Mouse (Mus musculus): ENCODE data around the gene Ucn.
A peak's percentile ranks its signal among the peaks of the same experiment; 100 is the strongest.

Ucn gene

DNA sequence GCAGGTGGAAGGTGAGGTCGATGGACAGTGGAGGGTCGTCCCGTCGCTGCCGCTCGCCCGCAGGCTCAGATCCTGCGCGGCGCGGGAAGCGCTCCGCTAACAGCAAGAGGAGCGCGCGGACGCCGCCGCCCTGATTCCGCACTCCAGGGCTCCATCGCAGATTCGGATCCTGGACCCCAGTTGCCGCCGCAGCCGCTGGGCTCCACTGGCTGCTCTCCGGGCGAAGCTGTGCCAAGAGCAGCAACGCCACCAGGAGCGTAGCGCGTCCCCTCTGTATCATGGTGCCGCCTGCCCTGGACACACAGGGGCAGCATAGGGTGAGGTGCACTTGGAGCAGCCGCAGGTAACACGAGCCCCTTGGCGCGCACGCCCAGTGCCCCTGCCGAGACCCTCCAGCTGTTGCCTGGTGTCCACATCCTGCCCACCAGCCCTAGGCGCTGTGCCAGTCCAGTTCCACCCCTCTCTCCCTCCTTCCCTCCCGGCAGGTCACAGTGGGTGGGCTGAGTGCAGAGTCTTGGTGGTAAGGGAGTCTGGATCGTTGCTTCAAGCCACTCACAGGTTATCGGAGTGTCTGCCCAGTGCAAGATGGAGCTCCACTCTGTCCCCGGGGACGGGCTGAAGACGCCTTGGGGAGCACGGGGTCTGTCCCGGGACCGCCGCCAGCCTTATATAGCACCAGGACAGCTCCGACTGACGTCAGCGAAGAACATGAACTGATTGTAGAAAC, at the start of gene Ucn:
TSS of gene Ucn (minus strand) at position 589 of the 727 bp plus-strand sequence.
- peak in 1 of 2 experiments; percentile 43 for DNase-seq (ENCODE audit: inconsistent age in 2 of 2, low spot score in 1 of 2)

DNA sequence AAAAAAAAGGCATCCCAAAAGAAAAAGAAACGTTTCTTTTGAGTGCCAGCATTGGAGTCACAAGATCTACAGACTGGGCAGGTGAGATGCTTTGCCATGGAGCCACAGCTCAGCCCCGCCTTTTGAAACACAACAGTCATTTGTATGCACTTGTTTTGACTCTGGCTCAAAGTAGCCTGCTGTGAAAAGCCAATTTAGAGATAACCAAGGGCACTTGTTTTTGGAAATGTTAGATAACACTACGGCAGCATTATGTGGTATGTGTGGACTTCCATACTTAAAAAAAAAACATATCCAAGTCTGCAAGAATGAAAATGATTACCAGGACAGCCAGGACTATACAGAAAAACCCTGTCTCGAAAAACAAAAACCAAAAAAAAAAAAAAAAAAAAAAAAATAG, 45.0 kb upstream of the Ucn start:
- DNase-seq (ENCODE audit: inconsistent age in 2 of 2, low spot score in 1 of 2) = no peak

DNA sequence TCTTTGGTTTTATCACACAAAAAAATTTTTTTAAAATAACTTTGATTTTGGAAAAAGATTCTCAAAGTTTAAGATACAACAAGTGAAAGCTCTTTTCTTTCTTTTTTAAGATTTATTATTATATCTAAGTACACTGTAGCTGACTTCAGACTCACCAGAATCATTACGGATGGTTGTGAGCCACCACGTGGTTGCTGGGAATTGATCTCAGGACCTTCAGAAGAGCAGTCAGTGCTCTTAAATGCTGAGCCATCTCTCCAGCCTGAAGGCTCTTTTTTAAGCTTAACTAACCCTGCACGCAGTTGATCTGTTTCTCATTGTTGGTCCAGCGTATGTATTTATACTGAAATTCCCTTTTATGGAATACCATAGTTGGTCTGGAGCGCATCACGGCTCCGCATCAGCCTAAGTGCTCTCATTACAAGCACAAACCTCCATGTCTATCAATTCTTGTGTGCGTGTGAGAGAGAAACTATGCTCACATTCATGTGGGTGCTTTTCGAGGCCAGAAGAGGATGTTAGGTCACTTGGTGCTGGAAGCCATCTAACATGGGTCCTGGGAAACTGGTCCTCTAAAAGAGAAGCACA, 42.6 kb upstream of the Ucn start:
- DNase-seq (ENCODE audit: inconsistent age in 2 of 2, low spot score in 1 of 2) = no peak

DNA sequence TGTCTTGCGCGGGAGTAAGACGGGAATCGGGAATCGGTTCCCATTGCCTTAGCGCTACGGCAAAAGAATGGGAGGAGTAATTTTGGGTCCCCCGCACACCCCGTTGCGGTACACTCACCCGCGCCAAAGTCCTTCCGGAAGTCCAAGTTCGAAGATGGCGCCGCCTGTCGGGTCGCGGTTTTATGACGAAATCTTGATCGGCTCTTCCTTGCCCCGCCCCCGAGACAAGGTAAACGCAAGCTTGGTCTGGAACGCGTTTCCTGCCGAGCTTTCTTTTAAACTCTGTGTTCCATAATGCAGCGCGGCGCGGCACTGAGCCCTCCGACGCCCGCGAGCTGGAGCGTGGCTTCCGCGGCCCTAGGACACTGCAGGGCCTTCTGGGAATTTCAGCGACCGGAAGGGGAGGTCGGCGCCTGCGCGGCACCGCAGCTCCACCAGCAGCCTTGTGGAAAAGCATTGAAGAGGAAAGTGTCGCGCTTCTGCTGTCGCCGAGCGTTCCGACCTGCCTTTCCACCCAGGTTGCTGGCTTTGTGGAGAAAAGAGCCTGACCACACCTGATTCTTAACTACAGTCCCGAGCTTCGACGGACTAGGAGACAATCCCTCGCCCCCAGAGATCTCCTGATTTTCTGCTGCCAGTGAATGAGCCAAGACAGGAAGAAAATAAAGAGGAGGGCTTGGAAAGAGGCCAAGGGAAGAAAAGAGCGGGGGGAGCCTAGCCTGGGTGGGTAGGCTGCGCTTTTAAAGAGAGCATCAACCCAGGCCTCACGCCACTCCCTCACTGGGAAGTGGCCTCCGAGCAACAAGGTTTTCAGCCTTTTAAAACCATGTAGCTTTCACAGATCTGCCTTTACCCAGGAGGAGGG, 41.4 kb upstream of the Ucn start, which contains the start of the genes Gm29609 and Gtf3c2:
TSS of gene Gm29609 (minus strand) at position 146 of the 865 bp plus-strand sequence.
TSS of gene Gtf3c2 (minus strand) at position 379 of the 865 bp plus-strand sequence.
- peak; percentile 96 to 98 for DNase-seq (ENCODE audit: inconsistent age in 2 of 2, low spot score in 1 of 2)

DNA sequence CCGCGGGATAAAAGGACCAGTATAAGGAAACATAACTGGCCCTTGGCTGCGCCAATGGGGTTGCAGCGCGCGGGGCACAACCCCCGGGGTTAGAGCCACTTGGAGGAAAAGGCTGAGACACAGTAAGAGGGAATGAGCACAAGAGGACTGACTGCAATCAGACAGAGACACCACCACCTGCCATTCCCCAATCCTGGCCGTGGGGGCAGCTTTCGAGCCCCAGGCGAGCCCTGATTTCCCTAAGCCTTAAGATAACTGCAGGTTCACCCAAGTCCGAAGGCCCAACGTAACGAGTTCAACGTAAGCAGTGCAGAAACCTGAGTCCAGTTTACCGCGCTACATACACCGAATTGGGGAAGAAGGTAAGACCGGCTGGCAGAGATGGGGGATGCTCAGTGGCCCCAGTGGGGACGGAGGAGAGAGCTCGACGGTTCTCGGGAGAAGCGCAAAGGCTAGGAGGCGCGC, 40.7 kb upstream of the Ucn start:
- no peak for DNase-seq (ENCODE audit: inconsistent age in 2 of 2, low spot score in 1 of 2)

DNA sequence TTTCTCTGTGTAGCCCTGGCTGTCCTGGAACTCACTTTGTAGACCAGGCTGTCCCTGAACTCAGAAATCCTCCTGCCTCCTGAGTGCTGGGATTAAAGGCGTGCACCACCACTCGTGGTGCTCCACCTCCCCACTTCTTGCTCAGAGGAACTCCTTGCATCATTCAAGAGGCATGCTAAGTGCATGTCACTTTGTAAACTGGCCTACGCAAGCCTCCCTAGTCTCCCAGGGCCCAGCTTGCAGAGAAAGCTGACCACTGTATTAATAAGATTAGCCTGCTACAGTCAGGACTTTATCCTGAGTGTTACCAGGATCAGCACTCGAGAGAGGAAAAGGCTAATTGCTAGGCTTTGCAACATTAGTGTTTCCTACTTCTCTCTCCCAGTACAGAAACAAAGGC, 30.0 kb upstream of the Ucn start:
- DNase-seq (ENCODE audit: inconsistent age in 2 of 2, low spot score in 1 of 2) = no peak

DNA sequence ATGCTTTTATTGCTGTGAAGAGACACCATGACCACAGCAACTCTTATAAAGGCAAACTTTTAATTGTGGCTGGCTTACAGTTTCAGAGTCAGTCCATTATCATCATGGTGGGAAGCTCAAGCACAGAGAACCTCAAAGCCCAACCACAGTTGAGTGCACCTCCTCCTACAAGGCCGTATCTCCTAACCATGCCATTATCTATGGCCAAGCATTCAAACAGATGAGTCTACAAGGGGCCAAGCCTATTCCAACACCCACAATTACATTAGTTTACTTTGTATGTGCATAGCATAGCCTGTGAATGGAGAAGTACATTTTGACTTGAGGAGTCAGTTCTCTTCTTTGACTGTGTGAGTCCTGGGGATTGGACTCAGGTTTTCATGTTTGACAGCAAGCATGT, 26.2 kb upstream of the Ucn start:
- DNase-seq (ENCODE audit: inconsistent age in 2 of 2, low spot score in 1 of 2) = no peak

DNA sequence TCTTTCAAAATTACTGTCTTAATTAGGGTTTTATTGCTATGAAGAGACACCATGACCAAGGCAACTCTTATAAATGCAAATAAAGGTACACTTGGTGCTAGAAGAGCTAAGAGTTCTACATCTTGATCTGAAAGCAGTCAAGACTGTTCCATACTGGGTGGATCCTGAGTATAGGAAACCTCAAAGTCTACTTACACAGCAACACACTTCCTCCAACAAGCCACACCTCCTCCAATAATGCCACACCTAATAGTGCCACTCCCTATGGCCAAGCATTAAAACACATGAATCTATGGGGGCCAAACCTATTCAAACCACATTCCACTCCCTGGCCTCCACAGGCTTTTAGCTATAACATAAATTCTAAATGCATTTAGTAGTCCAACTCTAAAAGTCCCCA, 23.8 kb upstream of the Ucn start:
- DNase-seq (ENCODE audit: inconsistent age in 2 of 2, low spot score in 1 of 2) = no peak

DNA sequence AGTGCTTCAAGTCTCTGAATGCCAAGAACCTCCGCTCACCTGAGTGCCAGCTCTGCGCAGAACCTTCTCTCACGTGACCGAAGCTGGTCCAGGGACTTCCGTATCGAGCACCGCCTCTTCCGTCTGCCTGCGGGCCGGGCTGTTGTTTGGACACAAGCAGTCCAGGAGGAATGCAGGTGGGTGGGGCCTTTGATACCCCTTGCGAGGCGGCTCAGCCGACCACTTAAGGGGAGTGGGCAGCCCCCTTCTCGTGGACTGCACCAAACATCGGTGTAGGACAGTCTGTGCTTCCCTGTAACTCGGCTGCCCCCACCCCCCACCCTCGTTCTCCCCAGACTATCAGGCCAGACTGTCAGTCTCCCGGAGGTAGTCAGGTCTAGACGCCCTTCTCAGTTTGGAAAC, 15.5 kb upstream of the Ucn start, which contains the start of gene Mpv17:
TSS of gene Mpv17 (minus strand) at position 100 of the 402 bp plus-strand sequence.
- DNase-seq (ENCODE audit: inconsistent age in 2 of 2, low spot score in 1 of 2) = peak; percentile 87 to 95

DNA sequence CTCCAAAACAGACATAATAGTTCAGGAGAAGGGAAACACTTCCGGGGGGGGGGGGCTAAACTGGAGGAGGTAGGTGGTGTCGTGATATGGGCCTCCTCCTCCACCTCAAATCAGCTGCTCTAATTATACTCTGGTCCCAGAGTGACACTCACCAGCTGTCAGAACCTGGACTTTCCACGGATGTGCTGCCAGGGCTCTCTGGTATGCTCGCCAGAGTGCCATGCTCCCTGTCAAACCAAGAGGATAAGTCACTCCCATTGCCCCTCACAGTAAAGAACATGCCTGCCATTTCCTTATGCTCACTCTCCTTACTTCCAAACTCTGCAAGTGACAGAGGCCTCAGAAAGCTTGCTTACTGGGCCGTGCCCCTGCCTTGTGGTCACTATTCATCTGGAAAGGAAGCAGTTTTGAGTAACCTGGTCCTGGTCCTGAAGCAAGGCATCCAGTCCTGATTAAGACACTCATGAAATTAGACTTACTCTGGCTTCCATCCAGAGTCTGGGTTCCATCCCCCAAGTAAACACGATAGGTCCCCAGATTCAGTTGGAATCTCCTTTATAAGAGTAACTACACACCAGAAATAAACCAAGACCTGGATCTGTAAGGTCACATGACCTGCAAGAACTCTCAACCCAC, 15.0 kb upstream of the Ucn start:
- DNase-seq (ENCODE audit: inconsistent age in 2 of 2, low spot score in 1 of 2) = peak in 1 of 2 experiments; percentile 12

DNA sequence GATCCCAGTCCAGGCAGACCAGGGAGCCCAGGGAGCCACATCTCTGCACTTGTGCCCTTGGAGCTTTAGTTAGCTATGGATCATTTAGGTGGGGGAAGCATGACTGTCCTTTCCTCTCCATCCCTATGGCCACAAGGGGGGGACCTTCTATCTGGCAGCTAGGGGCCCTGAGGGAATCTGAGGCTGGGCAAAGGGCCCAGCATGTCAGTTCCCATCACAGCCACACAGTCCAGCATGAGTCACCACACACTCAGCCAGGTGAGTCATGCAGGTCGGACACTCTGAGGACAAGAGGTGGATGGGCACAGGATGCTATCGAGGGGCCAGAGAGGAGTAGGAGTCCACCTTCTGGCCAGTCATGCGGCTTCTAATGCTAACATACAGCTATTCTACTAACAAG, 13.1 kb upstream of the Ucn start:
- DNase-seq (ENCODE audit: inconsistent age in 2 of 2, low spot score in 1 of 2) = peak; percentile 54 to 62

DNA sequence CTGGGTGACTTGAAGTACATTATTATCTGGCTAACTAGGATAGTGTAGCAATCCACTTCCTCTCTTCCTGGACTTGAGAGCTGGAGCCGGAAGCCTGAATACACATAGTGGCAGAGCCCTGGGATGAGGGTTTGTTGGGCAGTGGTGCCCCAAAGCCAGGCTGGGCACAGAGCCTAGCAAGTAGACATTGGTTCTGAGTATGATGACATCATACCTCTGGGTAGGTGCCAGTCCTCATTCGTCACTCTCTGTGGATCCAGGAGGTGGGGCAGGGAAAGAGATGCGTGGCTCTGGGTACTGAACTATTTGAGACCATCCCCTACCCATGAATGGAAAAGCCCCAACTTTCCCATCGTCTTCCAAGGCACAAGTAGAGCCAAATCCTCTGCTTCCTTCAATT, 11.2 kb upstream of the Ucn start:
- DNase-seq (ENCODE audit: inconsistent age in 2 of 2, low spot score in 1 of 2) = peak; percentile 41 to 76

DNA sequence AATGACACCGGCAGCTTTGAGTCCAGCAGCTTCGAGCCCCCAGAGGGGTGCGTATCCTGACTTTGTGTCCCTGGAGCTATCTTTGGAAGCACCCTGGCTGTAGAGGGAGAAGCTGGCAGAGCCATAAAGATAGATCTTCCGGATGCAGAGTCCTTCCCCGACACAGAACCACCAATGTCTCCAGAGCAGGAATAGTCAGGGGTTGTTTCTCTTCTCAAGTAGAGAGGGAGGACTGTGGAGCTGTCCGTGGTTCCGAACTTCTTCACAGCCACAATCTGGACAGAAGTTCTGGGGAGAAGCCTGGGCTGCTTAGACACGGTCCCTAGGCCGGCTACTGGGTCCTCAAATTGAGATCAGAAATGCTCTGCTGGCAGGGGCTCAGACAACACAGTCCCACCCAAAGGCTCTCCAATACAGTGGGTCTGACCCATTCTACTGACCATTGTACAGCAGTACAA, 368 bp upstream of the Ucn start:
- DNase-seq (ENCODE audit: inconsistent age in 2 of 2, low spot score in 1 of 2) = peak; percentile 18 to 65

DNA sequence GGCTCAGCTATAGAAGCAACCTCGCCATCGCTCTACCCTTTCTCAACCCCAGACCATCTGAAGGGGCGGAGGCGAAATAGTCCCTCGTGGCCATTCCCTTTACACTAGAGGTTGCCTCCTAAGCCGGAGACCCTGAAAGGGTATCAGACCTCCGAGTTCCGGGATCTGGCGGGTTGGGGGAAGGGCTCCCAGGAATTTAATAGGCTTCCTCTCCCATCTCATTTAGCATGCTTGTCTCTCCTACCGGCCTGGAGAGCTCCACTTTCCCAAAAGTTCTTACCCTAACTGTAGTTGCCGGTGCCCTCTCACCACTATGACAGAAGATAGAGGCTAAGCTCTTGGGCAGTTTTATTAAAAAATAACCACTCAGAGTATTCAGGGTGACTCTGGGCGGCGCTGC, 971 bp downstream of the Ucn start:
- DNase-seq (ENCODE audit: inconsistent age in 2 of 2, low spot score in 1 of 2) = no peak

DNA sequence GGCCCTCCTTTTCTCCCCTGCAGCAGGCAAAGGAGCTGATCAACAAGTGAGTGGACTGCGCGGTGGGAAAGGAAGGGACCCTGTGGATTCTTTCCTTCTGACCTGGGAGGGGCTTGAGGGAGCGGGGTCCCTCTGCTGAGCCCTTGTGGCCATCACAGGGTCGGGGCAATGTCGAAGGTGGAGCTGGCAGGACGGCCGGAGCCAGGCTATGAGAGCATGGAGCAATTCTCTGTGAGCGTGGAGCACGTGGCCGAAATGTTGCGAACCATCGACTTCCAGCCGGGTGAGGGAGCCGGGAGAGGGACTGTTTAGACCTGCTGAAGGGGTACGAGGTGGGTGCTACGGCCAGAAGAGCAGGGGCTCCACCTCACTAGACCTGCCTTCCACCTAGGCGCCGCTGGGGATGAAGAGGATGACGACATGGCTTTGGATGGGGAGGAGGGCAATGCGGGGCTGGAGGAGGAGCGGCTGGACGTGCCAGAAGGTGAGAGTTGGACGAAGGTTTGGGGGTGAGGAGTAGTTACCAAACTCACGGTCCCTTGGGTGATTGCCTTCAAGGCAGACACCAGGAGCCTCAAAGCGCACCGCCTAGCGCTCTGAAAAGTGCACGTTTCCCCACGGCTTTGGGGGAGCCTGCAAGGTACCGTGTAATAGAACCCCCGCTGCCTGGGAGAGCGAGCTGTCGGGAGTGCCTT, 1.8 kb downstream of the Ucn start:
- no peak for DNase-seq (ENCODE audit: inconsistent age in 2 of 2, low spot score in 1 of 2)

DNA sequence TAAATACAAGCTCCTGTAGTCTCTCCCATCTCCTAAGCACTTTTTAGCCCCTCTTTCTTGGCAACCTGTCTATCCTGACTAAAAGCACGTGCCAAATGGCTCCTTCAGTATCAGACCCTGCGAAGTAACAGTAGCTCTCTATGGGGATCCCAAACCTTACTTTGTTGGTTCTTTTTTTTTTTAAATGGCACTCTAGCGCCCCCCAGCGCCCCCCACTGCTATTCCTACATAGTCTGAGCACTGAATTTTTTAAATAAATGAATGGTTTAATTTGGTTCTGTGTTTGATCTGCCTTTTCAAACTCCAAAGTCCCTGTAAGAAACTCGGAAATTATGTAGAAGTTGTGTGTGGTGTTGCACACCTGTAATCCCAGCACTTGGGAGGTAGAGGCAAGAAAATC, 12.6 kb downstream of the Ucn start:
- no peak for DNase-seq (ENCODE audit: inconsistent age in 2 of 2, low spot score in 1 of 2)

DNA sequence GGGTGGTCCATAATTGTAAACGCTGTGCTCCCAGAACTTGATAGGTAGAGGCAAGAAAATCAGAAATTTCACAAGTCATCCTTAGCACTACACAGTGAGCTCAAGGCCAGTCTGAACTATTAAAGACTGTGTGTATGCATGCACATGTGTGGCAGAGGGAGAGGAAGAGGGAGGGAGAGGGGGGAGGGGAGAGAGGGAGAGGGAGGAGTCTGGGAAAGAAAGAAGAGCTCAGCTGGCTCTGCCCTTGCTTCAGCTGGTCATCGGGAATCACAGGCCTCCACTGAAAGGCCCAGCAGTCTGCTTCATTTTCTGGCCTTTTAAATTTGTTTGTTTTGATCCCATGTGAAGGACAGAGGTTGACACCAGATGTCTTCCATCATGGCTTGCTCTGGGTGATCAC, 15.1 kb downstream of the Ucn start:
- DNase-seq (ENCODE audit: inconsistent age in 2 of 2, low spot score in 1 of 2) = no peak

DNA sequence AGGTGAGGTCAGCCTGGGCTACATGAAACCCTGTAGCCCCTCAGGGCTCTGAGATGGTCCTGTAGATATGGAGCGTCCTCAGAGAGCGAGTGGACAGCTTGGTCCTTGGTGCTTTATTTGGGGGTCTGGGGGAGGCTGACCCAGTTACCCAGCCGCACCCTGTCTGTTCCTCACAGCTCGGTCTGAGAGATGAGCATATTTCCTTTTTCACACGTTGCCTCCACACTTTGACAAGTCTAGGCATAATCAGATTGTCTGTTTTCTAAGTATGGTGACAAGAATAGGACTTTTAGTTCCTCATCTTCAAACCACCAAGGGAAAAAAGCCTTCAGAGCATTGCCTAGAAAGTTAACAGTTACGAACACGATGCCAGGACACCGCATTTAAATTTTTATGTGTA, 17.5 kb downstream of the Ucn start:
- no peak for DNase-seq (ENCODE audit: inconsistent age in 2 of 2, low spot score in 1 of 2)

DNA sequence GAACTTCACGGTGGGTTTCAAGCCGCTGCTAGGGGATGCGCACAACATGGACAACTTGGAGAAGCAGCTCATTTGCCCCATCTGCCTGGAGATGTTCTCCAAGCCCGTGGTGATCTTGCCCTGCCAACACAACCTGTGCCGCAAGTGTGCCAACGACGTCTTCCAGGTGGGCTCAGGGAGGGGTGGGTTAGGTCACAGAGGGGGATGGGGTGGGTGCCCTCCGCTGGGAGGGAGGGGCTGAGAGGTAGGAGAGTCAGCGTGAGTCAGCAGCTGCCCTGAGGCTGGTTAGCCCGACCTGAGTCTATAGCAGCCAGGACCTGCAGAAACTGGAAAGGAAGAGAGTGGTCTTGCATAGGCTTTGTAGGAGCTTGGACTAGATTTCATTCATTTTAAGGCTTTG, 21.7 kb downstream of the Ucn start:
- DNase-seq (ENCODE audit: inconsistent age in 2 of 2, low spot score in 1 of 2) = no peak

DNA sequence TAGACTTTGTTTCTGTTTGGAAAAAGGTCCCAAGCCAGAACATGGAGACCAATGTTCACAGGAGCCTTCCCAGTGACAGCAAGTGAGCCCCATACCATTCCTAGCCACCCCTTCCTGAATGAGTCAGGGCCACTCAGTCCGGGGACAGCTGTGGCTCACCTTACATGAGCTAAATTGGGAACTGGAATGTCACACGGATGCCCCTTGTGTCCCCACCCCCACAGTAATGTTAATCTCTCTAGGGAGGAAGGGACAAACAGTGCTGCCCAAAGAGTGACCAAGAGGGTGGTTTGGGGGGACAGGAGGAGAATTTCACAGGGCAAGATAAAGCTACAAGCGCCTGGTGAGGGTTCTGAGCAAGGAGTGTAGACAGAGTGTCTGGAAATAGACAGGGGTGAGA, 22.3 kb downstream of the Ucn start, which contains the start of gene Trim54:
TSS of gene Trim54 (plus strand) at position 359 of the 400 bp plus-strand sequence.
- no peak for DNase-seq (ENCODE audit: inconsistent age in 2 of 2, low spot score in 1 of 2)
